ENCODE assay signal across 8 mouse cellular contexts in the genomic region with DNA sequence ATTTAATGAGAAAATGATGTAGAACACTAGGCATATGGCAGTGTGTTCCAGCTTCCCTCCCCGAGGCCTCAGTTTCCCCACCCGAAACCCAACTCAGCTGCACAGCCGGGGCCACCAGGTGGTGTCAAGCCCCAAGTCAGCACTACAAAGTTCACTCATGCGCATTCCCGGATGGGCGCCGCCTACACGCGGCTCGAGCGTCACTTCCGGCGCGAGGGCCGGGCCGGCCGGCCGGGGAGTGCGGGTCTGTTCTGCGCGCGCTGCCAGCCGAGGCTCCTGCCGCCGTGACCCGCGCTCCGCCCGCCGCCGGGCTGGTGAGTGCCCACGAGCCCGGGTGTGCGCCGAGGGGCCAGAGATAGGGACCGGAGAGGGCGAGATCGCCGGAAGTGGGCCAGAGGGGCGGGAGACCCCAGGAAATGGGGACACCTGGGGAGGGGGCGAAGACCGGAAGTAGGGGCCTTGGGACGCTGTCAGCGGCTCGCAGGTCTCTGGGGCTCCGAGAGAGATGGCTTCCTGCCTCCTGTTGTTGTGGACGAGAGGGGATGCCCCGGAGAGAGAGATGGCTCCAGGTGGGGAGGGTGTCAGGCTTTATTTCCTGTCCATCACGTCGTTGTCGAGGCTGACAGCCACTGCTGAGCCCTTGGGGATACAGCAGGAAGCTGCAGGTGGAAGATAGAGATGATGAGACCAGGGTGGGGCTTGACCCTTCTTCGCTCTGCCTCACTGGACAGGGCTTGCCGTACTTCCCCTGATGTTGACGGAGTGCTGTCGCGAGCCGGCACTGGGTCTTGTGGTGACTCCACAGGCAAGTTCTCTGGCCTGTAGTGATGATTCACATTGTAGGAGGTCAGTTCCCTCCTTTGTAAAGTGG. TPM values are rescaled to one million over a fixed set of nuclear protein-coding genes. Genes with fewer than 3 reads are reported as not detected.
DNase-seq lines count a peak whose midpoint lies in the region; ATAC-seq lines count a peak whose summit lies in the region.

A gene (plus strand): TSS at position 214 of the 871 bp plus-strand sequence.

- H3K4me2 ChIP-seq in heart, embryonic 14.5 days (ENCODE audit: low read length): peak within 1 kb of the TSS; percentile 95
- H3K4me2 ChIP-seq in liver, embryonic 13.5 days: peak within 1 kb of the TSS; percentile 99
- peak within 1 kb of the TSS; percentile 79 for H3K4me2 ChIP-seq in stomach, embryonic 16.5 days (ENCODE audit: low read depth, low read length)

- H3K27ac ChIP-seq in heart, embryonic 14.5 days (replicated peaks in 1 of 2; ENCODE audit: control insufficient read depth in 1 of 2, insufficient read depth in 1 of 2, low read depth in 2 of 2, low read length in 2 of 2): peak within 1 kb of the TSS; percentile 84 to 85
- H3K27ac ChIP-seq in liver, embryonic 13.5 days: peak within 1 kb of the TSS; percentile 89
- H3K27ac ChIP-seq in stomach, embryonic 16.5 days (ENCODE audit: low read length): peak within 1 kb of the TSS; percentile 74

- H3K9me3 ChIP-seq in heart, embryonic 14.5 days (ENCODE audit: control insufficient read depth, low read length): no peaks in the 10 kb centered on the region
- H3K9me3 ChIP-seq in liver, embryonic 13.5 days (replicated peaks): no peaks in the 10 kb centered on the region
- H3K9me3 ChIP-seq in stomach, embryonic 16.5 days (replicated peaks; ENCODE audit: control insufficient read depth, low read length): no peaks in the 10 kb centered on the region

- peak within 1 kb of the TSS; percentile 98 for H3K9ac ChIP-seq in heart, embryonic 14.5 days (ENCODE audit: low read length)
- H3K9ac ChIP-seq in liver, embryonic 13.5 days: peak within 1 kb of the TSS; percentile 95
- peak within 1 kb of the TSS; percentile 90 for H3K9ac ChIP-seq in stomach, embryonic 16.5 days (ENCODE audit: low read length)

- under 1% methylated on average over 57 of the region's 57 CpGs for WGBS in heart, embryonic 14.5 days
- WGBS in liver, embryonic 13.5 days (ENCODE audit: insufficient replicate concordance): under 1% methylated on average over 57 of the region's 57 CpGs
- WGBS in stomach, embryonic 16.5 days: under 1% methylated on average over 57 of the region's 57 CpGs

- H3K4me1 ChIP-seq in heart, embryonic 14.5 days (ENCODE audit: control insufficient read depth in 2 of 2, insufficient read depth in 2 of 2, low read length in 2 of 2): peaks cover 5 to 12% of the 10 kb centered on the region in 2 experiments
- peaks cover 53% of the 10 kb centered on the region for H3K4me1 ChIP-seq in liver, embryonic 13.5 days (replicated peaks)
- peaks cover 13% of the 10 kb centered on the region for H3K4me1 ChIP-seq in stomach, embryonic 16.5 days (ENCODE audit: control insufficient read depth, insufficient read depth, low read length)

- ATAC-seq in erythroid progenitor cell, adult 5-6 weeks (replicated peaks; ENCODE audit: low FRiP score, poor library complexity, severe bottlenecking): peak; percentile 92
- peak; percentile 90 for ATAC-seq in heart, embryonic 14.5 days (ENCODE audit: insufficient number of reproducible peaks, insufficient read depth, low FRiP score, low read depth)
- ATAC-seq in liver, embryonic 13.5 days (ENCODE audit: low read depth): peak; percentile 90
- ATAC-seq in stomach, embryonic 16.5 days (ENCODE audit: insufficient read depth, low FRiP score): peak; percentile 92

- H3K36me3 ChIP-seq in heart, embryonic 14.5 days (ENCODE audit: control insufficient read depth, insufficient read depth, low read length): 0 out of 2 replicates have a peak, but pooled peaks cover 2% of the 10 kb centered on the region
- peaks cover 4% of the 10 kb centered on the region; the same call in 1 of the 2 replicates for H3K36me3 ChIP-seq in liver, embryonic 13.5 days
- H3K36me3 ChIP-seq in stomach, embryonic 16.5 days (ENCODE audit: control insufficient read depth, insufficient read depth, low read length): no peaks in the 10 kb centered on the region

- peak; percentile 93 for DNase-seq in CD4-positive helper T cell, adult 2 months (ENCODE audit: low read depth, low spot score)
- DNase-seq in brain, embryonic 18.5 days (ENCODE audit: low read depth, low spot score): peak; percentile 64
- DNase-seq in kidney, postnatal 14 days: peak; percentile 93
- peak; percentile 84 for DNase-seq in liver, embryonic 13.5 days
- peak; percentile 91 for DNase-seq in neural tube, embryonic 10.5 days (ENCODE audit: extremely low spot score, low spot score)

- H3K4me3 ChIP-seq in heart, embryonic 14.5 days (ENCODE audit: control insufficient read depth in 1 of 2, insufficient read depth in 1 of 2, low read depth in 1 of 2, low read length in 2 of 2): peak within 1 kb of the TSS; percentile 92 to 99
- H3K4me3 ChIP-seq in liver, embryonic 13.5 days (replicated peaks): peak within 1 kb of the TSS; percentile 94
- H3K4me3 ChIP-seq in stomach, embryonic 16.5 days (replicated peaks; ENCODE audit: low read length): peak within 1 kb of the TSS; percentile 70

- no peaks in the 10 kb centered on the region for H3K27me3 ChIP-seq in heart, embryonic 14.5 days (ENCODE audit: control insufficient read depth, insufficient read depth, low read length)
- no peaks in the 10 kb centered on the region for H3K27me3 ChIP-seq in liver, embryonic 13.5 days
- H3K27me3 ChIP-seq in stomach, embryonic 16.5 days (ENCODE audit: control insufficient read depth, insufficient read depth, low read length): no peaks in the 10 kb centered on the region

RNA-seq across cellular contexts. Expression of the gene that starts here (rescaled TPM):
- total RNA-seq in erythroid progenitor cell, adult 5-6 weeks (2015; ENCODE audit: low replicate concordance): 10.8 and 10.9 TPM in 2 replicates
- total RNA-seq in erythroid progenitor cell, adult 5-6 weeks (2017; ENCODE audit: low replicate concordance): 6.4 and 6.8 TPM in 2 replicates
- polyA plus RNA-seq in heart, embryonic 14.5 days (2014; fragmentation: Nextera tagmentation; extraction: Ambion mirVana): 23.7 and 24.2 TPM in 2 replicates
- 13.9 and 15.9 TPM in 2 replicates for polyA plus RNA-seq in liver, embryonic 13.5 days (2015; fragmentation: Nextera tagmentation; extraction: Ambion mirVana)
- 31.4 and 33.3 TPM in 2 replicates for polyA plus RNA-seq in stomach, embryonic 16.5 days (2015; fragmentation: Nextera tagmentation; extraction: Ambion mirVana)

Comparison
In these comparisons a context has a peak if more than half of its experiments do, and no peak if none do; other contexts are left out.
1. Peak in every context shown above with its lines: DNase-seq, ATAC-seq, H3K4me3 ChIP-seq and H3K27ac ChIP-seq.